Mouse (Mus musculus) retina, embryonic 14.5 days (tissue): ENCODE results near the gene Hist2h2be.
"Not testable (repeated sequence)": the region's sequence is repeated elsewhere in the genome, so short reads cannot be mapped to it uniquely, and the experiment has no call there.

Source experiments
- DNase-seq: peaks from one replicate; pipeline ENCODE4 v3.0.0-alpha.2; 2015; ENCODE audit warnings: low spot score

Gene Hist2h2be

GRCm38 (mm10) chr3:96198601-96199251 is 22.2 kb upstream of the Hist2h2be start:
- DNase-seq, result not testable (repeated sequence)

GRCm38 (mm10) chr3:96199731-96200130 is 21.2 kb upstream of the Hist2h2be start:
- DNase-seq, result no peak

- DNase-seq, result no peak
Observed at GRCm38 (mm10) chr3:96207819-96208218, 13.1 kb upstream of the Hist2h2be start.

- DNase-seq, result peak; percentile 22
Observed at GRCm38 (mm10) chr3:96209242-96209641, 11.7 kb upstream of the Hist2h2be start.

- DNase-seq, result no peak
Observed at GRCm38 (mm10) chr3:96219191-96219641, 1.7 kb upstream of the Hist2h2be start.

- peak; percentile 88 for DNase-seq
Observed at GRCm38 (mm10) chr3:96219661-96220130, 1.2 kb upstream of the Hist2h2be start, which contains the start of the genes Bola1 and Hist2h2ab. Gene Bola1, minus strand, starts transcription at chr3:96219709. Gene Hist2h2ab, plus strand, starts transcription at chr3:96219865.

- peak; percentile 60 for DNase-seq
Observed at GRCm38 (mm10) chr3:96220131-96220764, 671 bp upstream of the Hist2h2be start.

GRCm38 (mm10) chr3:96221640-96222038 is 720 bp downstream of the Hist2h2be start:
- peak; percentile 7 for DNase-seq

GRCm38 (mm10) chr3:96222774-96223173 is 1.9 kb downstream of the Hist2h2be start:
- DNase-seq, result no peak

GRCm38 (mm10) chr3:96225421-96225820 is 4.5 kb downstream of the Hist2h2be start:
- peak; percentile 51 for DNase-seq

GRCm38 (mm10) chr3:96226695-96227648 is 6.1 kb downstream of the Hist2h2be start:
- no peak for DNase-seq

- no peak for DNase-seq
Observed at GRCm38 (mm10) chr3:96228828-96229227, 7.9 kb downstream of the Hist2h2be start.

GRCm38 (mm10) chr3:96230404-96230803 is 9.5 kb downstream of the Hist2h2be start:
- DNase-seq, result no peak

- DNase-seq, result no peak
Observed at GRCm38 (mm10) chr3:96230910-96231757, 10.2 kb downstream of the Hist2h2be start.

- DNase-seq, result no peak
Observed at GRCm38 (mm10) chr3:96231758-96232120, 10.8 kb downstream of the Hist2h2be start.

- DNase-seq, result no peak
Observed at GRCm38 (mm10) chr3:96234914-96235313, 14.0 kb downstream of the Hist2h2be start.

- DNase-seq, result no peak
Observed at GRCm38 (mm10) chr3:96235836-96236235, 14.9 kb downstream of the Hist2h2be start.

GRCm38 (mm10) chr3:96236834-96237334 is 16.0 kb downstream of the Hist2h2be start:
- no peak for DNase-seq

- DNase-seq, result peak; percentile 40
Observed at GRCm38 (mm10) chr3:96237335-96237903, 16.5 kb downstream of the Hist2h2be start.

GRCm38 (mm10) chr3:96237904-96238511 is 17.1 kb downstream of the Hist2h2be start:
- peak; percentile 60 for DNase-seq
